Mouse (Mus musculus): Measurements from ENCODE around the gene Abhd16a. TPM values are rescaled to one million over a fixed set of nuclear protein-coding genes. Genes with fewer than 3 reads are reported as not detected.

The Abhd16a gene
- polyA plus RNA-seq, 1 experiment = 211 TPM

GRCm38 (mm10) chr17:35100196-35100765 is 11.2 kb downstream of the Abhd16a start:
- no peak overlapping the region for H3K4me3 ChIP-seq (replicated peaks)
- peaks cover 98% of the 10 kb centered on the region for H3K36me3 ChIP-seq (replicated peaks; ENCODE audit: low read length)
- H3K27me3 ChIP-seq (replicated peaks) = no peaks in the 10 kb centered on the region
- TF ChIP-seq FLI1 (IDR thresholded peaks at IDR 0.05; ENCODE audit: low read length) = no peak
- TF ChIP-seq GATA1 (IDR thresholded peaks at IDR 0.05; ENCODE audit: borderline replicate concordance, low read length) = no peak
- peaks cover 79% of the 10 kb centered on the region for H3K4me1 ChIP-seq
- no peaks in the 10 kb centered on the region for H3K9me3 ChIP-seq

- Histone ChIP-seq H3K4me3 (replicated peaks) (no peak overlapping the region), H3K27me3 (replicated peaks) (no peaks in the 10 kb centered on the region), H3K9me3 (no peaks in the 10 kb centered on the region), H3K36me3 (replicated peaks; ENCODE audit: low read length) (peaks cover 89% of the 10 kb centered on the region), H3K4me1 (peaks cover 88% of the 10 kb centered on the region)
- TF ChIP-seq FLI1 (IDR thresholded peaks at IDR 0.05; ENCODE audit: low read length) = no peak
- TF ChIP-seq GATA1 (IDR thresholded peaks at IDR 0.05; ENCODE audit: borderline replicate concordance, low read length) = no peak
These were observed 12.1 kb downstream of the Abhd16a start for GRCm38 (mm10) chr17:35101161-35101560.

- Histone ChIP-seq H3K4me3 (replicated peaks) (peak overlapping the region; percentile 38), H3K9me3 (no peaks in the 10 kb centered on the region), H3K4me1 (peaks cover 81% of the 10 kb centered on the region), H3K27me3 (replicated peaks) (no peaks in the 10 kb centered on the region), H3K36me3 (replicated peaks; ENCODE audit: low read length) (peaks cover 78% of the 10 kb centered on the region)
- TF ChIP-seq GATA1 (IDR thresholded peaks at IDR 0.05; ENCODE audit: borderline replicate concordance, low read length) (no peak), FLI1 (IDR thresholded peaks at IDR 0.05; ENCODE audit: low read length) (no peak)
These were observed 13.2 kb downstream of the Abhd16a start for GRCm38 (mm10) chr17:35102299-35102698.

GRCm38 (mm10) chr17:35103221-35103690 is 14.2 kb downstream of the Abhd16a start:
- Histone ChIP-seq H3K36me3 (replicated peaks; ENCODE audit: low read length) (peaks cover 68% of the 10 kb centered on the region), H3K9me3 (no peaks in the 10 kb centered on the region), H3K4me3 (replicated peaks) (no peak overlapping the region), H3K4me1 (peaks cover 78% of the 10 kb centered on the region), H3K27me3 (replicated peaks) (no peaks in the 10 kb centered on the region)
- no peak for TF ChIP-seq GATA1 (IDR thresholded peaks at IDR 0.05; ENCODE audit: borderline replicate concordance, low read length)
- no peak for TF ChIP-seq FLI1 (IDR thresholded peaks at IDR 0.05; ENCODE audit: low read length)

- Histone ChIP-seq H3K4me1 (peaks cover 74% of the 10 kb centered on the region), H3K4me3 (replicated peaks) (no peak overlapping the region), H3K9me3 (no peaks in the 10 kb centered on the region), H3K36me3 (replicated peaks; ENCODE audit: low read length) (peaks cover 60% of the 10 kb centered on the region), H3K27me3 (replicated peaks) (peaks cover 3% of the 10 kb centered on the region)
- TF ChIP-seq FLI1 (IDR thresholded peaks at IDR 0.05; ENCODE audit: low read length) = no peak
- TF ChIP-seq GATA1 (IDR thresholded peaks at IDR 0.05; ENCODE audit: borderline replicate concordance, low read length) = no peak
These were observed 15.0 kb downstream of the Abhd16a start for GRCm38 (mm10) chr17:35104079-35104478.

- H3K36me3 ChIP-seq (replicated peaks; ENCODE audit: low read length) = peaks cover 53% of the 10 kb centered on the region
- H3K4me3 ChIP-seq (replicated peaks) = peak overlapping the region; percentile 65
- H3K27me3 ChIP-seq (replicated peaks) = peaks cover 5% of the 10 kb centered on the region
- TF ChIP-seq FLI1 (IDR thresholded peaks at IDR 0.05; ENCODE audit: low read length) = no peak
- TF ChIP-seq GATA1 (IDR thresholded peaks at IDR 0.05; ENCODE audit: borderline replicate concordance, low read length) = no peak
- peaks cover 67% of the 10 kb centered on the region for H3K4me1 ChIP-seq
- H3K9me3 ChIP-seq = no peaks in the 10 kb centered on the region
These were observed 15.7 kb downstream of the Abhd16a start for GRCm38 (mm10) chr17:35104754-35105153.

GRCm38 (mm10) chr17:35105740-35106389 is 16.8 kb downstream of the Abhd16a start:
- Histone ChIP-seq H3K36me3 (replicated peaks; ENCODE audit: low read length) (peaks cover 42% of the 10 kb centered on the region), H3K9me3 (no peaks in the 10 kb centered on the region), H3K4me1 (peaks cover 61% of the 10 kb centered on the region), H3K4me3 (replicated peaks) (peak overlapping the region; percentile 51), H3K27me3 (replicated peaks) (peaks cover 10% of the 10 kb centered on the region)
- TF ChIP-seq FLI1 (IDR thresholded peaks at IDR 0.05; ENCODE audit: low read length) (no peak), GATA1 (IDR thresholded peaks at IDR 0.05; ENCODE audit: borderline replicate concordance, low read length) (no peak)

GRCm38 (mm10) chr17:35106522-35106921 is 17.5 kb downstream of the Abhd16a start:
- no peak for TF ChIP-seq GATA1 (IDR thresholded peaks at IDR 0.05; ENCODE audit: borderline replicate concordance, low read length)
- TF ChIP-seq FLI1 (IDR thresholded peaks at IDR 0.05; ENCODE audit: low read length) = no peak
- H3K27me3 ChIP-seq (replicated peaks) = peaks cover 16% of the 10 kb centered on the region
- H3K36me3 ChIP-seq (replicated peaks; ENCODE audit: low read length) = peaks cover 36% of the 10 kb centered on the region
- peaks cover 58% of the 10 kb centered on the region for H3K4me1 ChIP-seq
- no peaks in the 10 kb centered on the region for H3K9me3 ChIP-seq
- no peak overlapping the region for H3K4me3 ChIP-seq (replicated peaks)

- Histone ChIP-seq H3K36me3 (replicated peaks; ENCODE audit: low read length) (peaks cover 20% of the 10 kb centered on the region), H3K4me3 (replicated peaks) (no peak within 1 kb of the TSS), H3K4me1 (peaks cover 55% of the 10 kb centered on the region), H3K9me3 (no peaks in the 10 kb centered on the region), H3K27me3 (replicated peaks) (peaks cover 31% of the 10 kb centered on the region)
- TF ChIP-seq GATA1 (IDR thresholded peaks at IDR 0.05; ENCODE audit: borderline replicate concordance, low read length) (no peak), FLI1 (IDR thresholded peaks at IDR 0.05; ENCODE audit: low read length) (no peak)
These were observed 19.0 kb downstream of the Abhd16a start, which contains the start of gene Ly6g5c for GRCm38 (mm10) chr17:35108097-35108496. Ly6g5c (plus strand) TSS chr17:35108279.

GRCm38 (mm10) chr17:35111774-35112173 is 22.7 kb downstream of the Abhd16a start:
- H3K36me3 ChIP-seq (replicated peaks; ENCODE audit: low read length) = peaks cover 29% of the 10 kb centered on the region
- H3K9me3 ChIP-seq = no peaks in the 10 kb centered on the region
- peaks cover 31% of the 10 kb centered on the region for H3K27me3 ChIP-seq (replicated peaks)
- peaks cover 54% of the 10 kb centered on the region for H3K4me1 ChIP-seq
- no peak for TF ChIP-seq FLI1 (IDR thresholded peaks at IDR 0.05; ENCODE audit: low read length)
- TF ChIP-seq GATA1 (IDR thresholded peaks at IDR 0.05; ENCODE audit: borderline replicate concordance, low read length) = no peak
- H3K4me3 ChIP-seq (replicated peaks) = no peak overlapping the region
